Mouse (Mus musculus) forebrain, embryonic 10.5 days (tissue): ENCODE data around the gene Tspan10. TPM values are rescaled to one million over a fixed set of nuclear protein-coding genes. Genes with fewer than 3 reads are reported as not detected.

Source experiments
- DNase-seq: peaks from one replicate; pipeline ENCODE4 v3.0.0-alpha.2; 2017; ENCODE audit warnings: low spot score; ENCODE audit errors: extremely low spot score
- H3K27ac ChIP-seq: fragments of 300-500 bp; sonication (generic); 2 replicates; pipeline ENCODE4 v1.5.1; 2016; ENCODE audit warnings: mild to moderate bottlenecking
- H3K27me3 ChIP-seq: fragments of 300-500 bp; sonication (generic); 2 replicates; pipeline ENCODE4 v1.6.1; 2016; ENCODE audit warnings: mild to moderate bottlenecking; ENCODE audit not compliant: poor library complexity, severe bottlenecking
- H3K36me3 ChIP-seq: fragments of 300-500 bp; sonication (generic); replicated peaks from 2 replicates; pipeline ENCODE4 v1.6.1; 2016; ENCODE audit warnings: mild to moderate bottlenecking, moderate library complexity
- H3K4me1 ChIP-seq: fragments of 300-500 bp; sonication (generic); 2 replicates; pipeline ENCODE4 v1.6.1; 2016
- H3K4me3 ChIP-seq: fragments of 300-500 bp; sonication (generic); 2 replicates; pipeline ENCODE4 v1.5.1; 2016; ENCODE audit warnings: mild to moderate bottlenecking, moderate library complexity
- H3K9me3 ChIP-seq: fragments of 300-500 bp; sonication (generic); 2 replicates; pipeline ENCODE4 v1.6.1; 2016; ENCODE audit warnings: mild to moderate bottlenecking, moderate library complexity
- WGBS: fragments of 180-500 bp; shearing (Covaris S2); methylation state at CpG from one replicate; pipeline ENCODE4 v1.1.7; 2016; 5-methylcytosine and 5-hydroxymethylcytosine counted together
- polyA plus RNA-seq: library from polyadenylated mRNA; unstranded; fragments of >200 nt; fragmentation: Nextera tagmentation; extraction: Ambion mirVana; gene quantifications from 2 replicates; pipeline ENCODE4 v1.2.1, GENCODE M21; 2016

The Tspan10 gene
- polyA plus RNA-seq, 1 experiment from 2014 or later, result 0.30 TPM

GRCm38 (mm10) chr11:120458847-120459597, 16.6 kb downstream of the Tspan10 start:
- Histone ChIP-seq H3K9me3 (no peaks in the 10 kb centered on the region), H3K27me3 (no peaks in the 10 kb centered on the region), H3K4me1 (peaks cover 30% of the 10 kb centered on the region), H3K4me3 (peak overlapping the region; percentile 79), H3K36me3 (peaks cover 67% of the 10 kb centered on the region), H3K27ac (peak overlapping the region; percentile 92; the same call in 1 of the 2 replicates)
- 75% methylated on average over 6 of the region's 6 CpGs for WGBS
- DNase-seq, result no peak

- no peak overlapping the region for H3K27ac ChIP-seq
- 91% methylated on average over 2 of the region's 2 CpGs for WGBS
- H3K36me3 ChIP-seq, result peaks cover 72% of the 10 kb centered on the region
- no peaks in the 10 kb centered on the region for H3K27me3 ChIP-seq
- no peaks in the 10 kb centered on the region for H3K9me3 ChIP-seq
- peaks cover 34% of the 10 kb centered on the region for H3K4me1 ChIP-seq
- no peak for DNase-seq
- no peak overlapping the region for H3K4me3 ChIP-seq
These were observed 21.1 kb downstream of the Tspan10 start for GRCm38 (mm10) chr11:120463536-120463935.

- Histone ChIP-seq H3K4me3 (no peak overlapping the region), H3K27me3 (no peaks in the 10 kb centered on the region), H3K27ac (no peak overlapping the region), H3K4me1 (peaks cover 29% of the 10 kb centered on the region), H3K36me3 (peaks cover 69% of the 10 kb centered on the region), H3K9me3 (no peaks in the 10 kb centered on the region)
- no peak for DNase-seq
- WGBS, result 89% methylated on average over 5 of the region's 5 CpGs
These were observed 21.9 kb downstream of the Tspan10 start for GRCm38 (mm10) chr11:120464365-120464764.

- peak overlapping the region; percentile 68 for H3K4me3 ChIP-seq
- peaks cover 27% of the 10 kb centered on the region for H3K4me1 ChIP-seq
- H3K27ac ChIP-seq, result no peak overlapping the region
- 95% methylated on average over 4 of the region's 4 CpGs for WGBS
- H3K9me3 ChIP-seq, result no peaks in the 10 kb centered on the region
- DNase-seq, result no peak
- no peaks in the 10 kb centered on the region for H3K27me3 ChIP-seq
- peaks cover 69% of the 10 kb centered on the region for H3K36me3 ChIP-seq
These were observed 23.1 kb downstream of the Tspan10 start for GRCm38 (mm10) chr11:120465521-120465920.

GRCm38 (mm10) chr11:120467051-120467735, 24.7 kb downstream of the Tspan10 start, which contains the start of gene Arl16:
Arl16 (minus strand) TSS chr11:120467607.
- peaks cover 27% of the 10 kb centered on the region for H3K4me1 ChIP-seq
- DNase-seq, result peak; percentile 99
- H3K36me3 ChIP-seq, result peaks cover 69% of the 10 kb centered on the region
- no peaks in the 10 kb centered on the region for H3K27me3 ChIP-seq
- no peaks in the 10 kb centered on the region for H3K9me3 ChIP-seq
- WGBS, result under 1% methylated on average over 54 of the region's 54 CpGs
- peak within 1 kb of the TSS; percentile 89 for H3K27ac ChIP-seq
- H3K4me3 ChIP-seq, result peak within 1 kb of the TSS; percentile 68

GRCm38 (mm10) chr11:120467736-120468092, 25.3 kb downstream of the Tspan10 start:
- Histone ChIP-seq H3K9me3 (no peaks in the 10 kb centered on the region), H3K4me1 (peaks cover 27% of the 10 kb centered on the region), H3K27ac (peak overlapping the region; percentile 89), H3K4me3 (peak overlapping the region; percentile 68), H3K27me3 (no peaks in the 10 kb centered on the region), H3K36me3 (peaks cover 69% of the 10 kb centered on the region)
- no peak for DNase-seq
- under 1% methylated on average over 33 of the region's 33 CpGs for WGBS

GRCm38 (mm10) chr11:120472052-120472451, 29.6 kb downstream of the Tspan10 start:
- 94% methylated on average over 6 of the region's 6 CpGs for WGBS
- Histone ChIP-seq H3K27me3 (no peaks in the 10 kb centered on the region), H3K36me3 (peaks cover 80% of the 10 kb centered on the region), H3K4me1 (peaks cover 11% of the 10 kb centered on the region), H3K27ac (no peak overlapping the region), H3K4me3 (no peak overlapping the region), H3K9me3 (no peaks in the 10 kb centered on the region)
- DNase-seq, result no peak

- no peaks in the 10 kb centered on the region for H3K9me3 ChIP-seq
- peak overlapping the region; percentile 97 for H3K27ac ChIP-seq
- H3K36me3 ChIP-seq, result peaks cover 85% of the 10 kb centered on the region
- H3K4me1 ChIP-seq, result peaks cover 28% of the 10 kb centered on the region
- 91% methylated on average over 7 of the region's 7 CpGs for WGBS
- no peak for DNase-seq
- peak overlapping the region; percentile 99 for H3K4me3 ChIP-seq
- H3K27me3 ChIP-seq, result no peaks in the 10 kb centered on the region
These were observed 41.0 kb downstream of the Tspan10 start for GRCm38 (mm10) chr11:120483448-120483934.

GRCm38 (mm10) chr11:120484265-120484981, 42.0 kb downstream of the Tspan10 start, which contains the start of gene Mrpl12:
Mrpl12 (plus strand) TSS chr11:120484613.
- Histone ChIP-seq H3K9me3 (no peaks in the 10 kb centered on the region), H3K27ac (peak within 1 kb of the TSS; percentile 97), H3K4me3 (peak within 1 kb of the TSS; percentile 99), H3K36me3 (peaks cover 85% of the 10 kb centered on the region), H3K27me3 (no peaks in the 10 kb centered on the region), H3K4me1 (peaks cover 32% of the 10 kb centered on the region)
- WGBS, result 1% methylated on average over 60 of the region's 60 CpGs
- DNase-seq, result peak; percentile 91

- DNase-seq, result no peak
- Histone ChIP-seq H3K4me1 (peaks cover 40% of the 10 kb centered on the region), H3K9me3 (no peaks in the 10 kb centered on the region), H3K27ac (peak overlapping the region; percentile 97), H3K36me3 (peaks cover 85% of the 10 kb centered on the region), H3K27me3 (no peaks in the 10 kb centered on the region), H3K4me3 (peak overlapping the region; percentile 99)
- WGBS, result 12% methylated on average over 10 of the region's 10 CpGs
These were observed 42.8 kb downstream of the Tspan10 start for GRCm38 (mm10) chr11:120485251-120485650.

GRCm38 (mm10) chr11:120488516-120488915, 46.1 kb downstream of the Tspan10 start:
- Histone ChIP-seq H3K4me3 (0 out of 2 replicates have a peak overlapping the region, but pooled peaks have one; percentile 21), H3K36me3 (peaks cover 54% of the 10 kb centered on the region), H3K27ac (no peak overlapping the region), H3K4me1 (peaks cover 69% of the 10 kb centered on the region), H3K9me3 (no peaks in the 10 kb centered on the region), H3K27me3 (no peaks in the 10 kb centered on the region)
- no peak for DNase-seq
- 83% methylated on average over 4 of the region's 4 CpGs for WGBS

- 65% methylated on average over 4 of the region's 4 CpGs for WGBS
- peak overlapping the region; percentile 21 for H3K4me3 ChIP-seq
- H3K4me1 ChIP-seq, result peaks cover 69% of the 10 kb centered on the region
- DNase-seq, result peak; percentile 67
- H3K27me3 ChIP-seq, result no peaks in the 10 kb centered on the region
- H3K36me3 ChIP-seq, result peaks cover 54% of the 10 kb centered on the region
- H3K9me3 ChIP-seq, result no peaks in the 10 kb centered on the region
- peak overlapping the region; percentile 22; the same call in 1 of the 2 replicates for H3K27ac ChIP-seq
These were observed 46.8 kb downstream of the Tspan10 start for GRCm38 (mm10) chr11:120489054-120489761.
